Mouse (Mus musculus): ENCODE measurements around the gene Chpt1. TPM values are rescaled to one million over a fixed set of nuclear protein-coding genes. Genes with fewer than 3 reads are reported as not detected.
"Not testable (repeated sequence)": the region's sequence is repeated elsewhere in the genome, so short reads cannot be mapped to it uniquely, and the experiment has no call there.

Gene Chpt1
- 15.3 and 18.2 TPM in 2 replicates for polyA plus RNA-seq (2015; fragmentation: Nextera tagmentation; extraction: Ambion mirVana)

- Histone ChIP-seq H3K9me3 (no peaks in the 10 kb centered on the region), H3K36me3 (no peaks in the 10 kb centered on the region), H3K27me3 (no peaks in the 10 kb centered on the region), H3K9ac (peak within 1 kb of the TSS; percentile 91), H3K4me3 (peak within 1 kb of the TSS; percentile 77), H3K4me1 (replicated peaks) (peaks cover 30% of the 10 kb centered on the region), H3K27ac (replicated peaks) (peak within 1 kb of the TSS; percentile 86), H3K4me2 (peak within 1 kb of the TSS; percentile 75)
- 0% methylated on average over 52 of the region's 80 CpGs for WGBS
- ATAC-seq (ENCODE audit: low read depth) = peak; percentile 96
These were observed at the start of gene Chpt1 for GRCm38 (mm10) chr10:88503421-88504314. Gene Chpt1 (minus strand): TSS chr10:88504073.

GRCm38 (mm10) chr10:88552738-88553137 is 48.9 kb upstream of the Chpt1 start:
- no peak overlapping the region for H3K4me3 ChIP-seq
- no peak for ATAC-seq (ENCODE audit: low read depth)
- H3K36me3 ChIP-seq = no peaks in the 10 kb centered on the region
- no peak overlapping the region for H3K9ac ChIP-seq
- no peaks in the 10 kb centered on the region for H3K27me3 ChIP-seq
- WGBS = 89% methylated on average over 2 of the region's 2 CpGs
- H3K4me2 ChIP-seq = no peak overlapping the region
- no peaks in the 10 kb centered on the region for H3K4me1 ChIP-seq (replicated peaks)
- H3K9me3 ChIP-seq = no peaks in the 10 kb centered on the region
- H3K27ac ChIP-seq (replicated peaks) = no peak overlapping the region

- H3K4me1 ChIP-seq (replicated peaks) = no peaks in the 10 kb centered on the region
- H3K27me3 ChIP-seq = no peaks in the 10 kb centered on the region
- no peaks in the 10 kb centered on the region for H3K36me3 ChIP-seq
- H3K27ac ChIP-seq (replicated peaks) = no peak overlapping the region
- 86% methylated on average over 3 of the region's 3 CpGs for WGBS
- no peak overlapping the region for H3K9ac ChIP-seq
- H3K9me3 ChIP-seq = no peaks in the 10 kb centered on the region
- ATAC-seq (ENCODE audit: low read depth) = no peak
- no peak overlapping the region for H3K4me2 ChIP-seq
- no peak overlapping the region for H3K4me3 ChIP-seq
These were observed 46.4 kb upstream of the Chpt1 start for GRCm38 (mm10) chr10:88550225-88550624.

GRCm38 (mm10) chr10:88547635-88548034 is 43.8 kb upstream of the Chpt1 start:
- Histone ChIP-seq H3K9ac (no peak overlapping the region), H3K4me2 (no peak overlapping the region), H3K4me3 (no peak overlapping the region), H3K4me1 (replicated peaks) (no peaks in the 10 kb centered on the region), H3K36me3 (no peaks in the 10 kb centered on the region), H3K27ac (replicated peaks) (no peak overlapping the region), H3K27me3 (no peaks in the 10 kb centered on the region), H3K9me3 (0 out of 2 replicates have a peak, but pooled peaks cover 8% of the 10 kb centered on the region)
- WGBS = 54% methylated on average over 2 of the region's 2 CpGs
- no peak for ATAC-seq (ENCODE audit: low read depth)

GRCm38 (mm10) chr10:88530631-88531030 is 26.8 kb upstream of the Chpt1 start:
- Histone ChIP-seq H3K9ac (no peak overlapping the region), H3K27ac (replicated peaks) (no peak overlapping the region), H3K4me1 (replicated peaks) (no peaks in the 10 kb centered on the region), H3K9me3 (no peaks in the 10 kb centered on the region), H3K27me3 (no peaks in the 10 kb centered on the region), H3K4me2 (no peak overlapping the region), H3K4me3 (no peak overlapping the region), H3K36me3 (no peaks in the 10 kb centered on the region)
- WGBS = 80% methylated on average over 5 of the region's 5 CpGs
- ATAC-seq (ENCODE audit: low read depth) = no peak

- H3K36me3 ChIP-seq = no peaks in the 10 kb centered on the region
- no peaks in the 10 kb centered on the region for H3K4me1 ChIP-seq (replicated peaks)
- no peaks in the 10 kb centered on the region for H3K27me3 ChIP-seq
- no peak overlapping the region for H3K4me3 ChIP-seq
- H3K27ac ChIP-seq (replicated peaks) = no peak overlapping the region
- H3K4me2 ChIP-seq = no peak overlapping the region
- no peaks in the 10 kb centered on the region for H3K9me3 ChIP-seq
- ATAC-seq (ENCODE audit: low read depth) = no peak
- WGBS = 76% methylated on average over 2 of the region's 2 CpGs
- H3K9ac ChIP-seq = no peak overlapping the region
These were observed 20.1 kb upstream of the Chpt1 start for GRCm38 (mm10) chr10:88524016-88524415.

- Histone ChIP-seq H3K9ac (no peak overlapping the region), H3K9me3 (no peaks in the 10 kb centered on the region), H3K4me2 (no peak overlapping the region), H3K36me3 (no peaks in the 10 kb centered on the region), H3K4me3 (no peak overlapping the region), H3K27me3 (no peaks in the 10 kb centered on the region), H3K27ac (replicated peaks) (no peak overlapping the region), H3K4me1 (replicated peaks) (no peaks in the 10 kb centered on the region)
- WGBS = 79% methylated on average over 1 of the region's 1 CpGs
- no peak for ATAC-seq (ENCODE audit: low read depth)
These were observed 19.3 kb upstream of the Chpt1 start for GRCm38 (mm10) chr10:88523212-88523611.

GRCm38 (mm10) chr10:88522795-88523194 is 18.9 kb upstream of the Chpt1 start:
- Histone ChIP-seq H3K9me3 (no peaks in the 10 kb centered on the region), H3K4me1 (replicated peaks) (no peaks in the 10 kb centered on the region), H3K27me3 (no peaks in the 10 kb centered on the region), H3K9ac (no peak overlapping the region), H3K36me3 (no peaks in the 10 kb centered on the region), H3K4me3 (no peak overlapping the region), H3K4me2 (no peak overlapping the region), H3K27ac (replicated peaks) (no peak overlapping the region)
- no peak for ATAC-seq (ENCODE audit: low read depth)
- 89% methylated on average over 8 of the region's 8 CpGs for WGBS

GRCm38 (mm10) chr10:88515049-88515448 is 11.2 kb upstream of the Chpt1 start:
- H3K9ac ChIP-seq; H3K4me2 ChIP-seq; H3K27ac ChIP-seq (replicated peaks); H3K9me3 ChIP-seq; ATAC-seq (ENCODE audit: low read depth); H3K4me1 ChIP-seq (replicated peaks); H3K36me3 ChIP-seq; H3K27me3 ChIP-seq; H3K4me3 ChIP-seq: not testable (repeated sequence)
- WGBS = 83% methylated on average over 7 of the region's 7 CpGs

- no peak overlapping the region for H3K4me2 ChIP-seq
- H3K9ac ChIP-seq = no peak overlapping the region
- ATAC-seq (ENCODE audit: low read depth) = no peak
- H3K36me3 ChIP-seq = no peaks in the 10 kb centered on the region
- H3K4me3 ChIP-seq = no peak overlapping the region
- H3K9me3 ChIP-seq = no peaks in the 10 kb centered on the region
- no peak overlapping the region for H3K27ac ChIP-seq (replicated peaks)
- H3K4me1 ChIP-seq (replicated peaks) = no peaks in the 10 kb centered on the region
- 57% methylated on average over 2 of the region's 2 CpGs for WGBS
- H3K27me3 ChIP-seq = no peaks in the 10 kb centered on the region
These were observed 10.6 kb upstream of the Chpt1 start for GRCm38 (mm10) chr10:88514495-88514894.

- Histone ChIP-seq H3K4me3 (no peak overlapping the region), H3K27me3 (no peaks in the 10 kb centered on the region), H3K36me3 (no peaks in the 10 kb centered on the region), H3K4me2 (no peak overlapping the region), H3K27ac (replicated peaks) (no peak overlapping the region), H3K9me3 (no peaks in the 10 kb centered on the region), H3K4me1 (replicated peaks) (no peaks in the 10 kb centered on the region), H3K9ac (no peak overlapping the region)
- 76% methylated on average over 8 of the region's 8 CpGs for WGBS
- no peak for ATAC-seq (ENCODE audit: low read depth)
These were observed 9.8 kb upstream of the Chpt1 start for GRCm38 (mm10) chr10:88513574-88514135.

- no peaks in the 10 kb centered on the region for H3K9me3 ChIP-seq
These were observed 7.5 kb upstream of the Chpt1 start for GRCm38 (mm10) chr10:88511355-88511754.

More at GRCm38 (mm10) chr10:88511355-88511754, 7.5 kb upstream of the Chpt1 start:
- Histone ChIP-seq H3K4me3 (no peak overlapping the region), H3K36me3 (no peaks in the 10 kb centered on the region), H3K4me2 (no peak overlapping the region), H3K27ac (replicated peaks) (no peak overlapping the region), H3K4me1 (replicated peaks) (no peaks in the 10 kb centered on the region), H3K27me3 (no peaks in the 10 kb centered on the region), H3K9ac (no peak overlapping the region)
- WGBS = 91% methylated on average over 9 of the region's 9 CpGs
- ATAC-seq (ENCODE audit: low read depth) = no peak

All from neural tube, embryonic 13.5 days (tissue).